Mouse (Mus musculus) liver, embryonic 11.5 days (tissue): ENCODE results near the gene Patj. TPM values are rescaled to one million over a fixed set of nuclear protein-coding genes. Genes with fewer than 3 reads are reported as not detected.

Experiments used
- microRNA-seq: library from miRNA; unstranded; fragments of <30 nt; microRNA quantifications from one replicate; pipeline ENCODE4, GENCODE M21; 2017; ENCODE audit warnings: borderline number of aligned reads
- polyA plus RNA-seq: library from polyadenylated mRNA; unstranded; fragments of >200 nt; fragmentation: Nextera tagmentation; extraction: Ambion mirVana; gene quantifications from 2 replicates; pipeline ENCODE4 v1.2.1, GENCODE M21; 2014

Patj gene
- polyA plus RNA-seq, 1 experiment from 2014 or later = 4.9 TPM

Small RNA genes within 50 kb of the gene (microRNA-seq; reads per million reads assigned to microRNA genes)
- gene Gm22625 (not detected), gene Gm26154 (not detected)

Other genes starting within 250 kb of the Patj start
- gene Tm2d1, start 12.5 kb upstream of the Patj start, polyA plus RNA-seq = 52.8 and 54.5 TPM in 2 replicates